Mouse (Mus musculus) myocyte (in vitro differentiated cells): ENCODE measurements around the gene Disc1.

Experiments used
- MAX ChIP-seq: IDR thresholded peaks from one replicate; pipeline ENCODE4 v1.6.1; 2011; ENCODE audit warnings: low read depth, mild to moderate bottlenecking, control low read depth
- POLR2A ChIP-seq: IDR thresholded peaks from one replicate; pipeline ENCODE4 v1.6.1; 2011; ENCODE audit warnings: low read depth, mild to moderate bottlenecking, control low read depth, moderate library complexity; ENCODE audit not compliant: insufficient read length
- TCF12 ChIP-seq: IDR thresholded peaks from one replicate; pipeline ENCODE4 v1.6.1; 2011; ENCODE audit warnings: mild to moderate bottlenecking, control low read depth; ENCODE audit not compliant: poor library complexity, insufficient read depth, severe bottlenecking

DNA sequence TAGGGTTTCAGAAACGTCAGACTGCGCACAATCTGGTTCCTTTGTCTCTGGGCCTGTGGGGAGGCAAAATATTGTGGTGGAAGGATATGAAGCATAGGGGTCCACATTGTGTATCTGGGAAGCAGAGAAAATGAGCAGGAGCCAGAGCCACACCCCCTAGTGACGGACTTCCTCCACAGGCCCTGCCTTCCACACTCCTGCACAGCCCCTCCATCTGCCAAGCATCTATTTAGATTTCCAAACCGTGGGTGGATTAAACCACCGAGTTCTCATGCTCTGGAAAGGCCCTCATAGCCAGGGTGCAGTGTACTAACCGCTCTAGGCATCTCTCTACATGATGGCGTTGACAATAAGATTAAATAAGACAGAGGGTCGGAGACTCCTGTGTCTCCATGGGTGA is 124.0 kb downstream of the Disc1 start:
- TF ChIP-seq TCF12 = no peak
- no peak for TF ChIP-seq POLR2A
- TF ChIP-seq MAX = no peak
